Mouse (Mus musculus) stomach, postnatal 0 days (tissue): ENCODE results near the gene Rbks.

ENCODE experiments used
- CTCF ChIP-seq: IDR thresholded peaks from 2 replicates; pipeline ENCODE4 v1.5.1; 2016; ENCODE audit warnings: antibody characterized with exemption, low read depth, mild to moderate bottlenecking, moderate library complexity
- EP300 ChIP-seq: optimal IDR thresholded peaks from 2 replicates; pipeline ENCODE3; 2016; ENCODE audit warnings: antibody characterized with exemption

DNA sequence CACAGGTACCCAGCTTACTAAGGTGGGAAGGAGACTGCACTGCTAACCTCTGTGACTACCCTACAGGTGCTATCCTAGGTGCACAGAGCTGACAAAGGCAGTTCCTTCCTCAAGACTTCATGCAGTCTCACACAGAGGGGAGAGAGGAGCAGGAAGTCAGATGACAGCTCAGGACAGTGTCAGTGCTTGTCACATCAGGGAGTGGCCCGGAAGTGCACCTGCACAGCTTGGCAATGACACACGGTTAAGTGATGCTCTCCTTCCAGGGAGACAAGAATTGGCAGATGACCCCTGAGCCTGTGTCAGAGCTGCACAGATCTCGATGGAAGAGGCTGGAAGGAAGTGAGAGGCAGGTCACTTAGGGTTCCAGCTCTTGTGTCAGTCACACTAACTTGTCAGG lies 115.5 kb downstream of the Rbks start:
- TF ChIP-seq CTCF (no peak), EP300 (no peak)
